Mouse (Mus musculus) forebrain, embryonic 11.5 days (tissue): Measurements from ENCODE around the gene Eif3l. TPM values are rescaled to one million over a fixed set of nuclear protein-coding genes. Genes with fewer than 3 reads are reported as not detected.

Experiments used
- ATAC-seq: fragments of 200-750 bp; cut with Nextera tagmentation; replicated peaks from 2 replicates; pipeline ENCODE4 v1.8.0; 2017; ENCODE audit warnings: moderate TSS enrichment; ENCODE audit not compliant: low FRiP score
- DNase-seq: peaks from one replicate; pipeline ENCODE4 v3.0.0-alpha.2; 2017; ENCODE audit warnings: low spot score
- H3K27ac ChIP-seq: fragments of 300-500 bp; sonication (generic); 2 replicates; pipeline ENCODE4 v1.5.1; 2014; ENCODE audit warnings: low read depth, low read length
- H3K27me3 ChIP-seq: fragments of 300-500 bp; sonication (generic); 2 replicates; pipeline ENCODE4 v1.6.1; 2014; ENCODE audit warnings: mild to moderate bottlenecking, low read length, mixed read lengths; ENCODE audit not compliant: control insufficient read depth, insufficient read depth
- H3K36me3 ChIP-seq: fragments of 300-500 bp; sonication (generic); 2 replicates; pipeline ENCODE4 v1.6.1; 2014; ENCODE audit warnings: mild to moderate bottlenecking, low read length, moderate library complexity, mixed read lengths; ENCODE audit not compliant: control insufficient read depth, insufficient read depth
- H3K4me1 ChIP-seq: fragments of 300-500 bp; sonication (generic); replicated peaks from 2 replicates; pipeline ENCODE4 v1.6.1; 2014; ENCODE audit warnings: low read length, mixed read lengths; ENCODE audit not compliant: control insufficient read depth, insufficient read depth
- H3K4me2 ChIP-seq: fragments of 300-500 bp; sonication (generic); 2 replicates; pipeline ENCODE4 v1.6.1; 2014; ENCODE audit warnings: low read depth, mild to moderate bottlenecking, low read length, moderate library complexity, mixed read lengths; ENCODE audit not compliant: severe bottlenecking
- H3K4me3 ChIP-seq: fragments of 300-500 bp; sonication (generic); 2 replicates; pipeline ENCODE4 v1.5.1; 2014; ENCODE audit warnings: low read depth, low read length
- H3K9ac ChIP-seq: fragments of 300-500 bp; sonication (generic); 2 replicates; pipeline ENCODE4 v1.6.1; 2014; ENCODE audit warnings: low read length
- H3K9me3 ChIP-seq: fragments of 300-500 bp; sonication (generic); 2 replicates; pipeline ENCODE4 v1.6.1; 2016; ENCODE audit warnings: low read length, mixed read lengths; ENCODE audit not compliant: control insufficient read depth
- WGBS: fragments of 180-500 bp; shearing (Covaris S2); extraction: QIAGEN DNeasy Blood & Tissue Kit; methylation state at CpG from one replicate; pipeline ENCODE4 v1.1.7; 2014; 5-methylcytosine and 5-hydroxymethylcytosine counted together
- polyA plus RNA-seq: library from polyadenylated mRNA; unstranded; fragments of >200 nt; fragmentation: Nextera tagmentation; extraction: Ambion mirVana; gene quantifications from 2 replicates; pipeline ENCODE4 v1.2.1, GENCODE M21; 2014

Eif3l gene
- polyA plus RNA-seq, 1 experiment from 2014 or later = 254 TPM

DNA sequence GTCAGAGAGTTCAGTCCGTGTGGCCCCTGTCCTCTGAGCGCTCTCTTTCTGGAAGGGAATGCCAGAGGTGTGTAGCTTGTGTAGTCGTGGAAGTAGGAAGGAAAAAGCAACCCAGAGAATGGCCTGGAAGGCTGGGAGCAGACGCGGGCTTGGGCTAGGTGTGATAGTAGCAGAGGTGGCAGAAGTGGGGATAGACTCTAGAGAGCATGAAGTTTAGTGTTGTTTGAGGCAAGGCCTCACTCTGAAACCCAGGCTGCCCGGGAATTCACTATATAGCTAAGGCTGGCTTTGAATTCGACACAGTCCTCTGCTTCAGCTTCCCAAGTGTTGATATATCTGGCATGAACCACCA is 66.6 kb downstream of the Eif3l start:
- no peak overlapping the region for H3K27ac ChIP-seq

DNA sequence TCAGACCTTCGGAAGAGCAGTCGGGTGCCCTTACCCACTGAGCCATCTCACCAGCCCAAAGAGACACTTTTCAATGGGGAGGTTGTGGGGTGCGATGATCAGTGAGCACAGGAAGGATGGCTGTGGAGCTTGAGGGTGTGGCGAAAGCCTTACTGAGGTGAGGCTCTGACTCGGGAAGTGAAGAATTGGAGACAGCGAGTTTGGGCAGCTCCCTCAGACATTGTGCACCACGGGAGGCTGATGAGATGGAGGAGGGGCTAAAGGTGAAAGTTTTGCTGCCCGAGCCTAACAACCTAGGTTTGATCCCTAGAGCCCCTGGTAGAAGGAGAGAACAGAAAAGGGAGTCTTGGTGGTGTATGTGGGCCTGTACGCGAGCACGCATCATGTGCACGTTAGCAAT is 68.3 kb downstream of the Eif3l start:
- WGBS = 87% methylated on average over 12 of the region's 12 CpGs
- Histone ChIP-seq H3K4me2 (no peak overlapping the region), H3K36me3 (peaks cover 17% of the 10 kb centered on the region), H3K27me3 (no peaks in the 10 kb centered on the region), H3K9me3 (no peaks in the 10 kb centered on the region), H3K27ac (no peak overlapping the region), H3K4me3 (no peak overlapping the region), H3K4me1 (peaks cover 2% of the 10 kb centered on the region; the same call in 1 of the 2 replicates), H3K9ac (no peak overlapping the region)
- DNase-seq (no peak), ATAC-seq (no peak)

More for the DNA sequence above, 66.6 kb downstream of the Eif3l start:
- 1% methylated on average over 7 of the region's 7 CpGs for WGBS
- Histone ChIP-seq H3K36me3 (peaks cover 8% of the 10 kb centered on the region), H3K27me3 (no peaks in the 10 kb centered on the region), H3K9ac (peak overlapping the region; percentile 85), H3K4me3 (peak overlapping the region; percentile 89), H3K9me3 (no peaks in the 10 kb centered on the region), H3K4me1 (peaks cover 2% of the 10 kb centered on the region; the same call in 1 of the 2 replicates), H3K4me2 (peak overlapping the region; percentile 97)
- ATAC-seq (no peak), DNase-seq (no peak)

Other genes starting within 250 kb of the Eif3l start
- 9.6 and 10.4 TPM in 2 replicates for gene Cdc42ep1, start 232.6 kb upstream of the Eif3l start, polyA plus RNA-seq
- not detected in 2 replicates for gene Lgals2, start 219.7 kb upstream of the Eif3l start, polyA plus RNA-seq
- gene Gga1, start 198.0 kb upstream of the Eif3l start, polyA plus RNA-seq = 45.0 and 47.8 TPM in 2 replicates
- gene Gm49510, start 175.5 kb upstream of the Eif3l start, polyA plus RNA-seq = 0.13 TPM in 1 of 2 replicates, not detected in the other
- gene Sh3bp1, start 175.4 kb upstream of the Eif3l start, polyA plus RNA-seq = 15.8 and 17.3 TPM in 2 replicates
- 37.2 and 49.2 TPM in 2 replicates for gene Pdxp, start 161.3 kb upstream of the Eif3l start, polyA plus RNA-seq
- gene Lgals1, start 148.5 kb upstream of the Eif3l start, polyA plus RNA-seq = 279 and 319 TPM in 2 replicates
- gene Nol12, start 140.2 kb upstream of the Eif3l start, polyA plus RNA-seq = 56.8 and 62.6 TPM in 2 replicates
- gene Triobp, start 127.5 kb upstream of the Eif3l start, polyA plus RNA-seq = 55.9 and 60.1 TPM in 2 replicates
- gene H1f0, start 46.7 kb upstream of the Eif3l start, polyA plus RNA-seq = 349 and 396 TPM in 2 replicates
- gene Galr3, start 33.3 kb upstream of the Eif3l start, polyA plus RNA-seq = not detected in 2 replicates
- gene Ankrd54, start 12.3 kb upstream of the Eif3l start, polyA plus RNA-seq = 61.6 and 67.1 TPM in 2 replicates
- gene Micall1, start 33.7 kb downstream of the Eif3l start, polyA plus RNA-seq = 6.3 and 7.6 TPM in 2 replicates
- 378 and 386 TPM in 2 replicates for gene Polr2f, start 65.8 kb downstream of the Eif3l start, polyA plus RNA-seq
- gene 1700088E04Rik, start 66.1 kb downstream of the Eif3l start, polyA plus RNA-seq = 9.3 and 10.6 TPM in 2 replicates
- gene Sox10, start 90.1 kb downstream of the Eif3l start, polyA plus RNA-seq = 1.3 and 1.4 TPM in 2 replicates
- gene Pick1, start 154.0 kb downstream of the Eif3l start, polyA plus RNA-seq = 29.0 and 32.4 TPM in 2 replicates
- 0.31 and 0.41 TPM in 2 replicates for gene Gm49486, start 154.2 kb downstream of the Eif3l start, polyA plus RNA-seq
- gene Slc16a8, start 179.6 kb downstream of the Eif3l start, polyA plus RNA-seq = 0.16 TPM in 1 of 2 replicates, not detected in the other
- 1.3 and 4.2 TPM in 2 replicates for gene Baiap2l2, start 210.4 kb downstream of the Eif3l start, polyA plus RNA-seq